Mouse (Mus musculus) mesoderm, embryonic 11.5 days (tissue): ENCODE measurements around the gene Palm2.

Experiments
- DNase-seq: peaks from one replicate; pipeline ENCODE4 v3.0.0-alpha.2; 2012; ENCODE audit warnings: low read depth, low spot score

Gene Palm2

DNA sequence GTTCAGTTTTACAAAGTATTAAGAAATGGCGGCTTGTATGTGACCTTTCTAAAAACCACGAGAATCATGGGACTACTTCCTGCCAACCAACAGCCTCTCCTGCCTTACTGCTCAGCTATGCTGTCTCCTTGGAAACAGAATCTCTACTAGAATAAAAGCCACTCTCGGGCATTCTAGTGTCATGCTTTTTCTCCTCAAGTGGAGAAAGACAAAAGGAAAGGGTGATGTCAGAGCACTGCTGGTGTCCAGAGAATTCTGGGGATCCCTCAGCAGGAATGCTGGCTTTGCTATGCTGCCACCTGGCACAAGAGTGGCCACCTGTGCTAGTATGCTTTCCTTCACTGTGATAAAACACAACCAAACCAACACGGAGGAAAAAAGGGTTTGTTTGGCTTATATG, 226.4 kb downstream of the Palm2 start:
- DNase-seq: peak; percentile 58

DNA sequence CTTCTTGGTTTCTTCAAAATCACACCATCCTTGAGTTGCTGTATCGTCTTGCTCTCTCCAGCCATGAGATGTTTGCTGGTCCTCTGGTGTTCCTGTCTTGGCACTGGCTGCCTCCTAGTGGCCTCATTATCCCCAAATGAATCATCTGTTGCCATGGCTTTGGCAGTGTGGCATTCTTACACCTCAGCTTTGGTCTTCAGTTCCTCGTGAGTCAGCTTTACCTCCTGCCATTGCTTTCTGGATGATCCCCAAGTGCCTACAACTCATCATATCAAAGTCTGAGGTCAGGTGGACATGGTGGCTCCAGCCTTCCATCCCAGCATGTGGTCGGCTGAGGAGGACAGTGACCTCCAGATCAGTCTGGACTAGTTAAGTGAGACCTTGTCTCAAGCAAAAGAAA, 232.1 kb downstream of the Palm2 start:
- no peak for DNase-seq

DNA sequence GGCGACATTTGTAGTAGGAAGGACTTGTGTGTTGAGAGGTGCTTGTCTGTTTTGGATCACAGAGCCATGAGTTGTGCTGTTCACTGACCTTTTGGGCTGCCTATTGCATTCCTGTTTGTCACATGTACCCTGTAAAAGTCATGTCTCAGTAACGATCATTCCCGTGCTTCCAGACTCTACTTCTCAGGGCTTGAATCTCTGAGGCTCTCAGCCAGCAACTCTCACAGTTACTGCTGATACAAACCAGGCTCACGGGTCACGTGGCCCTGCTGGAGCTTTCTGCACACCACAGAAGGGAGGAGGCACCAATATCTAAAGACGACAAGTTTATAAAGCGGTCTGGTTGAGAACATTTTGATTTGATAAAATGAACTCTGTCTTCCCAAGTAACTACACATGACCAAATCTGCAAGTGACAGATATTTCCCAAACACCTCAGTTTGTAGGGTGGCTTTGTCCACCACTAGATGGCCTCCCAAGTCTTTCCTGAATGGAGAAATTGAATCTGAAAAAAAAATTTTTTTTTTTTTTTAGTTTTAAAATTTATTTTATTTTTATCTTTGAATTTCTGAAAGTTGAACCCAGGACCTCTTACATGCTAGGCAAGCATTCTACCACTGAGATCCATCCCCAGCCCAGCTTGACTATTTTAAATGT, 236.9 kb downstream of the Palm2 start:
- no peak for DNase-seq

DNA sequence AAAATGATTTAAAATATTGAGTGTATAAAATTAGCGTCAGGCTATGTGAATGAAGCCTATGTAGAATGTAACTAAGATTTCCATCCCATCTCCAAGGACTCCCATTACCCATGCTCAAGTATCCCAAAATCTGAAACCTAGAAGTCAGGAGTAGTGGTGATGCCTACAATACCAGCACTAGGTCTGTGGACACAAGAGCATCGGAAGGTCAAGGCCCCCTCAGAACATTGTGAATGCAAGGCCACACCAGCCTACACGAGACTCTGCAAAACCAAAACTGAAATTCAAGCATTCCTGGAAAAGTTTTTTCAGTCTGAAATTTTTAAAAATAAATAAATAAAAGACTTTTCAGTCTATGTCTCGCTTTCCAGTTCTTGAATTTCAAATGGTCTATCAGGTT, 238.5 kb downstream of the Palm2 start:
- DNase-seq: no peak

DNA sequence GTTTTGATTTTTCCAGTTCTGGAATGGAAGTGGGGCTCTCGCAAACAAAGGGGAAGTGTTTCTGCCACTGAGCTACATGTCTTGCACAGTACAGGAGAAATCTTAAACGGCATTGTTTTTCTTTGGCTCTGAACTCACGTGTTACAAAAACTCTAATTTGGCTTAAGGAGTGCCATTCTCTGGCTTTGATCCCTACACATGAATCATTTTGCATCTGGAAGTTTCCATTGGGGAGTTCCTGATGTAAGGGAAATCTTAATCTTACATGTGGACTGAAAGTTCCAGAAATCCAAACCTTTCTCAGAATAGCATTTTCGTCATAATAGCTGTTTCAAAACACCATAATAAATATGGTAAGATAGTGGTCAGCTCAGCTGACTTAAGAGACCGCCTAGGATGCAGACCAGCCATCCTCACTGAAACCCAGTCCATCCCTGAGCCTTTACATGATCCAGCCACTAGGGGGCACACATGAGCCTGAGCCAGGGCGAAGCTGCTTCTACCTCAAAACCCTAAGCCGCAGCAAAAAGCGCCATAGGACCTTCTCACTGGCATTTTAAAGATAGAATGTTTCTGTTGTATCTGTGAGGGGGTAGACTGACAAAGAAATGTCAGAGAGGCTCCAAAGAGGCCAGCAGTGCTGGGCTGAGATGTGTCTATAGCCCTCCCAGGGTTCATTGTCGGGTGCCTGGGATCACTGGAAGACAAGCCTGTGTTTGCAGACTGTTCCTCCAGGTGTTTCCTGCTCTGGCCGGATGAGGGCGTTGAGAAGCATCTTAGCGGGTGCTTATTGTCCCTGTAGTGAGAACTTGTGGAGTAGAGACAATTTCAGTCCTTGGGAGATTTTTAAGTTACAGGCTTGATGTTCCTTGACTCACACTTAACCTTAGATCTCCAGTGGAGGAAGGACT, 239.2 kb downstream of the Palm2 start:
- DNase-seq: peak; percentile 92

DNA sequence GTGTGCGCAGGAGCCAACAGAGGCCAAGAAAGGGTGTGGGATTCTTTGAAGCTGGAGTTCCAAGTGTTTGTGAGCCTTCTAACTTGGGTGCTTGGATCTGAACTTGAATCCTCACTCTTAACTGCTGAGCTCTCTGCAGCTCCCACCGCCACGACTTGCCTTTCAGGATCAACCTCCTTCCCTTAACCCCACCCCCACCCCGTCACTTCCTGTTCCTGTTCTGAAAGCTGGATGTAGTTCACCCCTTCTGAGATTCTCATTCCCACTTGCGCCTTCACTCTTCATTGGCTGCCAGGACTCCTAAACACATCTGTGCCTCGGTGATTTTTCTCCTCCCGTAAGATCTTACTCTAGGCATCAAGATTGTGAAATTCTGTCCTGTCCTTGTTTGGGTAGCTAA, 240.3 kb downstream of the Palm2 start:
- no peak for DNase-seq

DNA sequence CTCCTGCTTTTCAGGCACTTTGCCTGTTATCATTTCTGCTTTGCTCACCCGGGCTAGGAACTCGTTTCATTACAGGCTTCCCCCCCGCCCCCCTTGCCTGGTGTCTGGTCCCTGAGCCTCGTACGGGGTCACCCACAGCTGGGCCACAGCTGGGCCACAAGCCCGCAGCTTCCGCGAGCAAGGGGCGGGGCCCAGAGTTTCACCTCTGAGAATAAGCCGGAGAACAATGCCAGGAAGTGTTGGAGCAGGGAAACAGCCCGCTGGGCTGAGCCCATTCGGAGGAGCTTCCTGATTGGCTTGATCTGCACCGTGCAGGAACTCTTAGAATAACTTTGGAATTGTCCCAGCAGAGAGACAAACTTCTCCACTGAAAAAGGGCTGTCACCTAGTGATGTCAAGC, 241.3 kb downstream of the Palm2 start:
- peak; percentile 66 for DNase-seq

DNA sequence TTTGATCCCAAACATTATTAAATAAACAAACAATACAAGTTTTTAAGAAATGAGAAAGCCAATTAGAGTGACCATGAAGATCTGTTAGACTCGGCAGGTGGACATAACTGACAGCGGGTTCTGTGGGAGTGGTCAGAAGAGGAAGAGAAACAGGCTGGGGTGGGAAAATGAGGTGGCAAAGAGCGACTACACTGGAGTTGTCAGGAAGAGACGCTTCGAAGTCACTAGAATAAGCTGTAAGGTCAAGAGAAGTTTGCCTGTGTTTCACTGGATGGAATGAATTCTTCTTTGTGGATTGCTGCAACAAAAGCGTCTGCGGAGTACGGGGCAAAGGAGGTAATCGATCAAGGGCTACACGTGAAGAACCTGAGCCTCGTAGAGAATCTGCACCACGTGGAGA, 243.9 kb downstream of the Palm2 start:
- no peak for DNase-seq

DNA sequence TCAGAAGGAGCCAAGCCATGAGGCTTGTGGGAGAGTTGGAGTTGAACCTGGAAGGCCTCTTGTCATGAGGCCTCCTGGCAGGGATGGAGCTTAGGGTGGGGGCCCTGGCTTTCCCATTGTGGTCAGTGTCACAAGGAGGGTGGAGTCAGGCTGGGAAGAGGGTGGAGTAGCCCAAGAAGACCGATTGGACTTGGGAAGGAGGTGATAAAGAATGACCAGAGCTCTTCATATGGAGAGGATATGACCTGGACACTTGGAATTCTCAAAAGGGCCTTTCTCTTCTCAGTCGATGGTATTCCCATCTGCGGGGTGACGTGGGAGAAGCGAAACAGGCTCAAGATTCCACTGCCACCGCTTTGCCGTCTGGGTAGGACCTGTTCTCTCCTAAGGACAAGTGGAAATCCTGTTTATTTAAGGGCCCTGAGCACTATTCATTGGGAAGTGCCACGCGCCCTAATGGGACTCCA, 245.0 kb downstream of the Palm2 start:
- no peak for DNase-seq

DNA sequence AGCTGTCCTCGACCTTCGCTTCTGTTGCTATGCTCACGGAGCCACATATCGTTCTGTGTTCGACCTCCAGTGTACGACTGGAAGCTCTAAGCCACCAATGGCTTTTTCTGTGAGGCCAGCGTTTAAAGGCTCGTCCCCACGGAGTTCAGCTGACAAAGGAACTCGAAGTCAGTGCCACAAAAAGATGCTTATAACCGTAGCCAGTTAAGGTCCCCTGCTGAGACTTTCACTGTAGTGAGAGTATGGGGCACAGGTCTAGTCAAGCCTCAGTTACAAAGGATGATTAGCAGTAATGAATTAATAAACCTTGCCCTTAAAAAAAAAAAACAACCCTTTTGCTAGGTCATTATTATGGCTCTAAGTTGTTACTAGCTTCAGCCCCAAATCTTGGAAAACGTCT, 246.1 kb downstream of the Palm2 start:
- no peak for DNase-seq

DNA sequence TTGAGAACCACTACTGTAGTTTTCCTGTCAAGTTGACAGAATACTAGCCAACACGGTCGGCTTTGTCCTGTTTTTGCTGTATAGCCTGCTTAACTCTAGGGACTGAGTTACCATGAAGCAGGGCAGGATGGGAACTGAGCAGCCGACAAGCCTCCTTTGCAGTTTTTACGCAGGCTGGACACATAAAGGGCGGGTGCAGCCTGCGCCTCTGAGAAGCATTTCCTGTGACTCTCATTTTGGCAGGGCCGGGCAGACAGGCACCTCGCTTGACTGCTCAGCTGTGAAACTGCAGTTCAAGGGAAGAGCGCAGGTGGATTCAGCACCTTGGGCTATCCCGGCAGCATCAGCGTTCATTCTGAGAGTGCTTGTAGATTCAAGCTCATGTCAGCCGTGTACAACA, 247.5 kb downstream of the Palm2 start:
- no peak for DNase-seq

DNA sequence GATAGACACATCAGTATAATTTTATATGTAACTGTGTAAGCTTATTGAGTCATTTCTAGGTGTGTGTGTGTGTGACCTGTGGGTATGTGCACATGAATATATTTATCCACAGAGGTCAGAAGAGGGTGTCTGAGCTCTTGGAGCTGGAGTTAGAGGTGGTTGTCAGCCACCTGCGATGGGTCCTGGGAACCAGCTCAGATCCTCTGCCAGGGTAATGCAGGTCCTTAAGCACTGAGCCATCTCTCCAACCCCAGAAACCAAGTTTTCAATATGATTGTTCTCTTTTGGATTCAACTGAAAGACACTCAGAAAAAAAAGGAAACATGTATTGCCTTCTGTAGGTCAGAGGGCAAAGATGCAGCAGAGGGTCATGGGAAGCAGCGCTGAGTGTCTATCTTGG, 248.3 kb downstream of the Palm2 start:
- no peak for DNase-seq

DNA sequence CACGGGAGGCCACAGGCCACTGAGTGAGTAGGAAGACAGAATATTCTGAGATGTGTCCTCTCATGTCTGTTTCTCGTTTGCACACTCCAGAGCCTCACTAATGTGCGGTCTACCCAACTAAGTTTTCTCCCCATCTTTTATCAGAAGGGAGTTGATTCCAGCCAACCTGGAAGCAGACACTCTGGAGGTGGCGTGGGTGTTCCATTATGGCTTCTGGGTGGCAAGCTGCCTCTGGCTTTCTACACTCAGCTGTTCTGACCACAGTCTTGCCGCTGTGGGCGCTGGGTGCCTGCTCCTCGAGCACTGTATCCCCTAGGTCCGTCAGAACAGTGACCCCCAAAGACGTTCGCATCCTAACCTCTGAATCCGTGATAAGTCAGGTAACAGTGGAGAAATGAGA, 248.9 kb downstream of the Palm2 start:
- no peak for DNase-seq

DNA sequence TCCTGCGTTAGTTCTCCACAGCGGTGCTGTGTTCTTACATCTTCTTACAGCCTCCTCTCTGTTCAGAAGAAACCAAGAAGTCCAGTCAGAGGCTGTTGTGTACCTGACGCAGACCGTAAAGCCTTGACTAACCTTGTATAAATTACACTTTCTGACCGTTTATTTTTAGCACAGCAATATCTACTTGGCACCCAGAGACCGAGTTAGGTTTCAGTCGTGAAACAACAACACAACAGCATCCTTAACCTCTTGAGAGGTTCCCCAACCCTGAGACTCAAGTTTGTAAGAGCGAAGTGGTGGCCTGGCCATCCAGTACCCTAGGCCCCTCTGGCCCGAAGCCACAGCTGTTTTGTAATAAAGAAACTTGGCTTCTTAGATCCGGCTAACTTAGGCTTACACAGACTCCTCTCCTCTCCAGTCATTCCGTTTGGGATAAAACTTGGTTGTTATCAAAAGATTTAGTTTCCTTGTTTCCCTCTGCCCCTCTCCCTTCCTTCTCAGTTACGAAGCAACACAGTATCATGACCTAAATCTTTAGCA, 250.7 kb downstream of the Palm2 start:
- DNase-seq: no peak

DNA sequence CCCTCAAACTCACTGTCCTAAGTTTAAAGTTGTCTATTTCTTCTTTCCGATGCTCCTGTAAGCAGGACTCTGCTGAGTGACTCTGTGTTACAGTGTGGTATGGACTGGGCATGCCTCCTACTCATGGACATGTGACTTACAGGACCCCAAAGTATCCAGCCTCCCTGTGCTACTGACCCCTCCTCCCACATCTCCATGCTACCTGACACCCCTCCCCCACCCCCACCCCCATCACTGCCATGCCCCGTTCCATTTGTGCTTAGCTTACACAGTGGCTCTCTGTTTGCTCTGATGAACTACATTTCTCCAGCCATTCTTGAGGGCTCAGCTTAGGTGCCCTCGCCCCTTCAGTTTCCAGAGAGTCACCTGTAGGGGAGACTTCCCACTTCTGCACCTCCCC, 252.7 kb downstream of the Palm2 start:
- DNase-seq: no peak

DNA sequence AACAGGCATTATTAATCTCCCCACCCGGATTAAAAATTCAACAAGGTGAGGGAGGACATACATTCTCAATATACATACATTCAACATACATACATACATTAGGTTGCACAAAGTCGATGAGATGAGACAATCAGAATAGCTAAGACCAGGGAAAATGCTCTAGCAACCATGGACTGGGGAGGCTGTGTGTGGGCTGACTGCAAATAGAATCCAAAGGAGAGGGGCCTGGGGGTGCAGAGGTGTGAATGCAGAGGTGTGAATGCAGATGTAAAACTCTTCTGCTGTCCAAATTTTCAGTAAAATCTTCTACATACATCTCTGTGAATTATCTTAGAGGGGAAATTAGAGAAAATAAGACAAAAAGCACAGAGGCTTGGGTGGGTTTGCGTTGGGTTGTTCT, 253.5 kb downstream of the Palm2 start:
- no peak for DNase-seq

DNA sequence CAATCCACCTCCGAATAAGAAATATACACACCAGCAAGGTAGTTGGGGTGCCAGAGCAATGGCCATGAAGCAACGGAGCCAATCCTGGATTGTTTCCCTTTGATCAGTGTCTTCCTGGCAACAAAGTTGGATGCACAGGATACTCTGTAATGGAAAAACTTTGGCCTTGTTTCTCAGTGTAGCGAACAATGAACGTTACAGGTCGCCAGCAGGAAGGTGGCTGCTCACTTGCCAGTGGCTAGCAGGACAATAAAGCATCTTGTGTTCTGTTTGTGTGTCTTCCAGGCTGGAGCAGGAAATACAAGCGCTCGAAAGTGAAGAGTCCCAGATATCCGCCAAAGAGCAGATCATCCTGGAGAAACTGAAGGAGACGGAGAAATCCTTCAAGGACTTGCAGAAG, 254.1 kb downstream of the Palm2 start:
- DNase-seq: no peak

DNA sequence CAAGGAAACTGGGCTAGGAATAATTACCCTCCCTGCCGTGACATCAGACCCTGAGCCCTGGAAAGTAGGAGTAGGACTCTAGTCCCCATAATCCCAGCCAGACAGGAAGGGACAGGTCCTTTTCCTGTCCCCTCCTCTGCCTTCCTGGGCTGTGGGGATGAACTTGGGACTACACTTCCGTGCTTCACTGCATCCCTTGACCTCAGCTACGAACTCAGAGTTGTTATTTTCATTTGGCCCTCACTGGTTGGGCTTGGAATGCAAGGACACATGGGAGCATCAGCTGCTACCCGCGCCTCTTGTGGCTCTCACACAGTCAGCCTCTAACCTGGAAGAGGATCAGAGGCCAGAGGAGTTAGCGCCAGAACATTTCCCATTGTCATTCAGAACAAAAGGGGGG, 256.0 kb downstream of the Palm2 start:
- DNase-seq: no peak

DNA sequence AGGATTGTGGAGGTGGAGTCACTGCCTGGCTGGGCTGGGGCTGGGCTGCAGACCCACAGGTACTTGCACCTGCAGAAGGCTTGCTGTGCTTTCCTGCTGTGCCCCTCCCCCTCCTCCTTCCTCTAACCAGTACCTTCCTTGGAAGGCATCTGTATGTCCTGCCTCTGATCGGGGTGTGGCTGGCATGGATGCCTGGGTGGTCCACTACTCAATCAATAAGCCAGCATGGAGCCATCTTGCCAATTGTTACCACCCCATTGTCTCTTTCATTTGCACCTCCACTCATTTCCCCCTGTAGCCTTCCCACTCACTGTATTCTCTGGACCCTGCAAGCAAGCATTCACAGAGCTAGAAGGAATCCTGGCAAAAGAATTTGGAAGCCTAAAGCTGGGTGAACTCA, 256.8 kb downstream of the Palm2 start:
- no peak for DNase-seq

DNA sequence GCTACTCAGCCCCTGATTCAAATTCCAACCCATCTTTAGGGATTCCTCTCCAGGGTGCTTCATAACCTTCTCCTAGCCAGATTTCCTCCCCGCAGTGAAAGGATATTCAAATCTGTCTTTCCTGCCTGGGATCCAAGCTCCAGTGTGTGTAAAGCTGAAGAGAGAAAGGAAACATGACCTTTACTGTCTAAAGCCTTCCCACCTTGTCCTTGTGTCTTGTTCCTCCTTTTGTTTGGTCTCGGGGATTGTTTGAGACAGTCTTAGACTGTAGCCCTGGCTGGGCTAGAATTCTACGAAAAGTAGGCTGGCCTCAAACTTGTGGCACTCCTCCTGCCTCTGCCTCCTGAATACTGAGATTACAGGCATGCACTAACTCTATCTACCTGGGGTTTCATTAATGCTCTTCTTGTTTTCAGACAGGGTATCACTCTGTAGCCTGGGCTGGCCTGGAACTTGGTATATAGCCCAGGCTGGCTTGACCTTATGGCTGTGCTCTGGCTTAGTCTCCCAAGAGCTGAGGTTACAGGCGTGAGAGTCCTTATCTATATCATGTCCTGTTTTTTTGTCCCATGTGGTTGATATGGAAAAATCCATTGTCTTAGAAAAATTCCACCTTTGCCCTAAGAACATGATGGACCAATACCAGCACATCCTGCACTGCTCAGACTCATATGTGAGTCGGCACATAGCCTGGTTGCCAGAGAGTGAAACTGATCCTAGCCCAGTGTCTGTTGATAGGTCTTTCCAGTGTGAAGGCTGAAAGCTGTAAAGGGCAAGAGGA, 260.5 kb downstream of the Palm2 start:
- no peak for DNase-seq

DNA sequence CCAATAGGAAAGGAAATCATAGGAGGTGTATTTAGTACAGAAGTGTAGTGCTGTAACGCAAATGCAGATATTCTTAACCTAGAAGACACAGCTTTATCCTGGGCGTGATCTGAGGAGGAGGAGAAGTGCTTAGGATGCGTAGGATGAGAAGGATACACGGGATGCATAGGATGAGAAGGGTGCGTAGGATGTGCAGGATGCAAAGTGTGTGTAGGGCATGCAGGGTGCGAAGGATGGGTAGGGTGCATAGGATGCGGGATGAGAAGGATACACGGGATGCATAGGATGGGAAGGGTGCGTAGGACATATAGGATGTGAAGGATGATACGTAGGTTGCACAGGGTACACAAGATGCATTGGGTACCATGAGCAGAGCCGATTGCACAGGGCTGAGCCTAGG, 262.9 kb downstream of the Palm2 start:
- DNase-seq: no peak
